Mouse (Mus musculus) brain, embryonic 14.5 days (tissue): ENCODE measurements around the gene Tle2.

Source experiments
- CTCF ChIP-seq: fragments of 200-500 bp; IDR thresholded peaks from 2 replicates; pipeline ENCODE4 v1.5.1; 2012; ENCODE audit warnings: inconsistent platforms, mild to moderate bottlenecking, moderate library complexity, borderline replicate concordance; ENCODE audit not compliant: insufficient read depth, insufficient read length; ENCODE audit errors: extremely low read depth
- POLR2A ChIP-seq: fragments of 200-500 bp; IDR thresholded peaks from 2 replicates; pipeline ENCODE4 v1.6.1; 2012; ENCODE audit warnings: mild to moderate bottlenecking, inconsistent platforms, borderline replicate concordance; ENCODE audit not compliant: poor library complexity, insufficient read depth, insufficient read length, severe bottlenecking; ENCODE audit errors: extremely low read depth

DNA sequence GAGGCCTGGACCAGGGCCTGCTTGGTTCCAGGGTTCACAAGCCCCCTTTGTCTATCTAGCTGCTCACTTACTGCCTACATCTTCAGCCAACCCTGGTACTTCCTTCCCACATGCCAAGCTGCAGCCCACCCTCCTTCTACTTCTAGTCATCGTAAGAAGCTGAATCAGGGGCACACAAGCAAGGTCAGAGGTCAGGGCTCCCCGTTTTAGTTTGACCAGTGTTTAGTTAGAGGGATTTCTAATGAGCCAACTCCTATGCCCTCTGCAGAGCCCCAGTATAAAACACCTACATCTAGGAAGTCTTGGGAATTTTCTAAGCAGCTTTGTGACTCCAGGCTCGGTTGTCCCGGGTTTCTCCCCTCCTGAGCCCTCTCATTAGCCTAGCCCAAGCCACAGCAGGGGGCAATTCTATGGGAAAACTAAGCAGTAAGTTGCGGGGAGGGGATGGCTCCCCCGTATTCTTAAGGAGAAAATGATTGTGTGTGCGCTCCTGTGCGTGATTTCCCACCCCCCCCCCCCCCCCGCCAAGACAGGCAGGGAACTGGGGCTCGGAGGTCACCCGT, 4.0 kb upstream of the Tle2 start:
- no peak for TF ChIP-seq POLR2A
- TF ChIP-seq CTCF = no peak
